Mouse (Mus musculus) lung, embryonic 14.5 days (tissue): ENCODE results near the gene Trim65. TPM values are rescaled to one million over a fixed set of nuclear protein-coding genes. Genes with fewer than 3 reads are reported as not detected.
A peak's percentile ranks its signal among the peaks of the same experiment; 100 is the strongest.
"Not testable (repeated sequence)": the region's sequence is repeated elsewhere in the genome, so short reads cannot be mapped to it uniquely, and the experiment has no call there.

ENCODE experiments used
- ATAC-seq: fragments of 200-750 bp; cut with Nextera tagmentation; 2 replicates; pipeline ENCODE4 v1.8.0; 2017; ENCODE audit warnings: mild to moderate bottlenecking, moderate TSS enrichment, moderate library complexity; ENCODE audit not compliant: insufficient read depth
- DNase-seq: peaks from one replicate; pipeline ENCODE4 v3.0.0-alpha.2; 2015
- H3K27ac ChIP-seq: fragments of 300-500 bp; sonication (generic); 2 replicates; pipeline ENCODE4 v1.5.1; 2014; ENCODE audit warnings: low read depth, mild to moderate bottlenecking, moderate library complexity
- H3K27me3 ChIP-seq: fragments of 300-500 bp; sonication (generic); 2 replicates; pipeline ENCODE4 v1.6.1; 2014; ENCODE audit warnings: low read length, control low read depth; ENCODE audit not compliant: insufficient read depth
- H3K36me3 ChIP-seq: fragments of 300-500 bp; sonication (generic); 2 replicates; pipeline ENCODE4 v1.6.1; 2014; ENCODE audit warnings: control low read depth; ENCODE audit not compliant: insufficient read depth
- H3K4me1 ChIP-seq: fragments of 300-500 bp; sonication (generic); 2 replicates; pipeline ENCODE4 v1.6.1; 2014; ENCODE audit warnings: antibody characterized with exemption, control low read depth; ENCODE audit not compliant: insufficient read depth
- H3K4me2 ChIP-seq: fragments of 300-500 bp; sonication (generic); 2 replicates; pipeline ENCODE4 v1.6.1; 2014; ENCODE audit warnings: mild to moderate bottlenecking
- H3K4me3 ChIP-seq: fragments of 300-500 bp; sonication (generic); 2 replicates; pipeline ENCODE4 v1.5.1; 2014; ENCODE audit warnings: low read depth, low read length
- H3K9ac ChIP-seq: fragments of 300-500 bp; sonication (generic); 2 replicates; pipeline ENCODE4 v1.6.1; 2014
- H3K9me3 ChIP-seq: fragments of 300-500 bp; sonication (generic); 2 replicates; pipeline ENCODE4 v1.6.1; 2016; ENCODE audit warnings: low read depth, low read length, control low read depth
- CTCF ChIP-seq: IDR thresholded peaks from 2 replicates; pipeline ENCODE4 v1.5.1; 2016; ENCODE audit warnings: antibody characterized with exemption, low read depth
- WGBS: fragments of 180-500 bp; shearing (Covaris S2); extraction: QIAGEN DNeasy Blood & Tissue Kit; methylation state at CpG from one replicate; pipeline ENCODE4 v1.1.7; 2014; 5-methylcytosine and 5-hydroxymethylcytosine counted together
- polyA plus RNA-seq: library from polyadenylated mRNA; unstranded; fragments of >200 nt; fragmentation: Nextera tagmentation; extraction: Ambion mirVana; gene quantifications from 2 replicates; pipeline ENCODE4 v1.2.1, GENCODE M21; 2014

Gene Trim65
- polyA plus RNA-seq, 1 experiment from 2014 or later: 3.9 TPM

GRCm38 (mm10) chr11:116129993-116130487 lies 888 bp downstream of the Trim65 start:
- H3K4me1 ChIP-seq: peaks cover 11% of the 10 kb centered on the region
- H3K27ac ChIP-seq: peak overlapping the region; percentile 95; the same call in 1 of the 2 replicates
- H3K36me3 ChIP-seq: peaks cover 44% of the 10 kb centered on the region
- DNase-seq: peak; percentile 43
- peak; percentile 0; the same call in 1 of the 2 replicates for ATAC-seq
- WGBS: 41% methylated on average over 8 of the region's 8 CpGs
- H3K4me2 ChIP-seq: peak overlapping the region; percentile 79
- H3K9ac ChIP-seq: peak overlapping the region; percentile 76
- no peaks in the 10 kb centered on the region for H3K27me3 ChIP-seq
- no peaks in the 10 kb centered on the region for H3K9me3 ChIP-seq
- peak overlapping the region; percentile 60 for H3K4me3 ChIP-seq
- no peak for TF ChIP-seq CTCF

GRCm38 (mm10) chr11:116129091-116129790 lies 1.7 kb downstream of the Trim65 start:
- Histone ChIP-seq H3K9me3 (no peaks in the 10 kb centered on the region), H3K36me3 (peaks cover 36% of the 10 kb centered on the region), H3K27me3 (no peaks in the 10 kb centered on the region), H3K4me1 (peaks cover 11% of the 10 kb centered on the region), H3K9ac (no peak overlapping the region), H3K27ac (no peak overlapping the region), H3K4me2 (peak overlapping the region; percentile 79), H3K4me3 (no peak overlapping the region)
- TF ChIP-seq CTCF: no peak
- 81% methylated on average over 9 of the region's 9 CpGs for WGBS
- DNase-seq (no peak), ATAC-seq (no peak)

- Histone ChIP-seq H3K4me3 (no peak overlapping the region), H3K36me3 (peaks cover 24% of the 10 kb centered on the region), H3K27me3 (no peaks in the 10 kb centered on the region), H3K9me3 (no peaks in the 10 kb centered on the region), H3K4me1 (peaks cover 11% of the 10 kb centered on the region), H3K4me2 (peak overlapping the region; percentile 57), H3K9ac (no peak overlapping the region), H3K27ac (peak overlapping the region; percentile 61; the same call in 1 of the 2 replicates)
- DNase-seq (no peak), ATAC-seq (no peak)
- 71% methylated on average over 9 of the region's 9 CpGs for WGBS
- no peak for TF ChIP-seq CTCF
These were observed 2.9 kb downstream of the Trim65 start for GRCm38 (mm10) chr11:116127986-116128385.

- Histone ChIP-seq H3K4me1 (peaks cover 11% of the 10 kb centered on the region), H3K9me3 (no peaks in the 10 kb centered on the region), H3K27me3 (no peaks in the 10 kb centered on the region), H3K4me2 (peak within 1 kb of the TSS; percentile 57), H3K4me3 (peak within 1 kb of the TSS; percentile 9; the same call in 1 of the 2 replicates), H3K27ac (peak within 1 kb of the TSS; percentile 61; the same call in 1 of the 2 replicates), H3K9ac (peak within 1 kb of the TSS; percentile 44; the same call in 1 of the 2 replicates), H3K36me3 (peaks cover 26% of the 10 kb centered on the region)
- DNase-seq: peak; percentile 85
- peak; percentile 61 for ATAC-seq
- TF ChIP-seq CTCF: no peak
- WGBS: 21% methylated on average over 23 of the region's 23 CpGs
These were observed 3.6 kb downstream of the Trim65 start, which contains the start of gene Trim47 for GRCm38 (mm10) chr11:116127156-116127980. Gene Trim47 (minus strand): TSS chr11:116127210.

DNA sequence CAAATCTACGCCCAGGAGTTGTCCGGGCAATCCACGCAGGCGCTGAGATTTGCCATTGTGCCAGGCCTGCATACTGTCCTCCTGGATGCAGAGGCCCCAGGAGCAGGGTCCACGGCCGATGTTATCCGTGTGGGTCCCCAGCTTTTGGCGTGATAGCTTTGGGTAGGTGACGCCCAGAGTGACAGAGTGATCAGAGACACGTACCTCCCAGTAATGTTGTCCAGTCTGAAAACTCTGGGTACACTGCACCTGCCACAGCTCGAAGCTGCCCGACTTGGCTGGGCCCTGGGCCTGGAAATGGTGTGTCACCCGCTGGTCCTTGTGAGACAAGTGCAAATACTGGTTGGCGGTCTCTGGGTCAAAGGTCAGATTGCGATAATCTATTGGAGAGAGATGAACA lies 4.7 kb downstream of the Trim65 start:
- H3K27ac ChIP-seq: no peak overlapping the region
- no peaks in the 10 kb centered on the region for H3K9me3 ChIP-seq
- no peak overlapping the region for H3K4me2 ChIP-seq
- no peak overlapping the region for H3K4me3 ChIP-seq
- TF ChIP-seq CTCF: no peak
- H3K9ac ChIP-seq: no peak overlapping the region
- ATAC-seq (no peak), DNase-seq (no peak)
- H3K4me1 ChIP-seq: peaks cover 11% of the 10 kb centered on the region
- WGBS: 92% methylated on average over 15 of the region's 15 CpGs
- H3K36me3 ChIP-seq: peaks cover 17% of the 10 kb centered on the region
- H3K27me3 ChIP-seq: no peaks in the 10 kb centered on the region

GRCm38 (mm10) chr11:116121731-116122245 lies 9.1 kb downstream of the Trim65 start:
- not testable (repeated sequence) for H3K27ac ChIP-seq, H3K4me1 ChIP-seq, H3K9ac ChIP-seq, H3K9me3 ChIP-seq, ATAC-seq, H3K27me3 ChIP-seq, DNase-seq, H3K4me2 ChIP-seq, H3K4me3 ChIP-seq
- 91% methylated on average over 8 of the region's 8 CpGs for WGBS
- H3K36me3 ChIP-seq: peaks cover 16% of the 10 kb centered on the region

GRCm38 (mm10) chr11:116117819-116118218 lies 13.1 kb downstream of the Trim65 start:
- Histone ChIP-seq H3K4me2 (no peak overlapping the region), H3K27ac (no peak overlapping the region), H3K9me3 (no peaks in the 10 kb centered on the region), H3K4me3 (no peak overlapping the region), H3K9ac (no peak overlapping the region), H3K4me1 (no peaks in the 10 kb centered on the region), H3K27me3 (no peaks in the 10 kb centered on the region), H3K36me3 (peaks cover 4% of the 10 kb centered on the region)
- TF ChIP-seq CTCF: peak; percentile 34; the same call in 1 of the 2 replicates
- DNase-seq (no peak), ATAC-seq (no peak)
